Mouse (Mus musculus) cerebellum, adult 9-11 months (tissue): ENCODE results near the gene Pex26.

Source experiments
- DNase-seq: peaks from one replicate; pipeline ENCODE4 v3.0.0; 2022

Gene Pex26

DNA sequence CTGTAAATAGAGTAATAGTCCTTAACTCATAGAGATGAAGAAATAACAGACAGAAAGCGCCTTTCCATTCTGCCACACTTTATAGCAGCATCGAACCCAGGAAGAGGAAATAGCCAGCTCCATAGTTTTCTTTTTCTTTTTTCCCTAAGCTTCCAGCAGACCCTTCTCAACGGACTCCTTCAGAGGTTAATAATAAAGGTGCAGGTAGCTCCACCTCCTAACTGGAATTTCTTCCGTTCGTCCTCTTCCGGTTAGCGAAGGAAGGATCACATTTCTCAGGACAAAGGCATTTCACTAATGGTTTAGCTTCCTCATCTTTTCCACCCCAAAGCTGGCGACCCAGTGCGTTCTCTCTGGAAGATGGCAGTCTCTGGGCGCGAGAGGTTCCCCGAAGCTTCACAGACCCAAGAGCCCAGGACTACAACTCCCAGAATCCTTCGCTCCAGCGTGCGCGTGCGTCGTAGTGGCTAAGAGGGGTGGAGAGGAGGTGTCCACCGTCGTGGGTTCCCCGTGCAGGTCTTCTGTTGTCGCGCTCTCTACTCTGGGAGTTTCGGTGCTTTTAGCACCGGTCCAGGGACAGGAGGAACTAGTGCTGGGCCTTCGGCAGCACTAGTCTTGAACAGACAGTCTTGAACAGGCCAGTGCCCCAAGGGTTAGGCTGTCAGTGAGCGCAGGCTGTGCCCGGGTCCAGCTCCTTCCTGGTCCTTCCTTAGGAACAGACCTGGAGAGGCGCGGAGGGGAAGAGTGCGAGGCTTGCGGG, at the start of gene Pex26:
Gene Pex26 (plus strand): TSS at position 254 of the 760 bp plus-strand sequence.
- peak; percentile 94 for DNase-seq

DNA sequence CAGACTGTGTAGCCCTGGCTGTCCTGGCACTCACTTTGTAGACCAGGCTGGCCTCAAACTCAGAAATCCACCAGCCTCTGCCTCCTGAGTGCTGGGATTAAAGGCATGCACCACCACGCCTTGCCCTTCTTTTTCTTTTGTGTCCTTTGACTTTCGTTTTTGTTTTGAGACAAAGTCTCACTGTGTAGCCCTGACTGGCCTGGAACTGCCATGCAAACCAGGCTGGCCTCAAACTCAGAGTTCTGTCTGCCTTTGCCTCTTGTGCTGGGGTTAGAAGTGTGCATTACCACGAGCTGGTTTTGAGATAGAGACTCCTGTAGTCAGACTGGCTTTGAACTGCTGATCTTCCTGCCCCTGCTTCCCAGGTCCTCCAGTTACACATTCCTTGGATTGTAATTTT, 49.2 kb upstream of the Pex26 start:
- DNase-seq, result no peak

- DNase-seq, result no peak
Measured at GRCm38 (mm10) chr6:121134884-121135283, 48.6 kb upstream of the Pex26 start.

GRCm38 (mm10) chr6:121137222-121137621, 46.2 kb upstream of the Pex26 start:
- no peak for DNase-seq

DNA sequence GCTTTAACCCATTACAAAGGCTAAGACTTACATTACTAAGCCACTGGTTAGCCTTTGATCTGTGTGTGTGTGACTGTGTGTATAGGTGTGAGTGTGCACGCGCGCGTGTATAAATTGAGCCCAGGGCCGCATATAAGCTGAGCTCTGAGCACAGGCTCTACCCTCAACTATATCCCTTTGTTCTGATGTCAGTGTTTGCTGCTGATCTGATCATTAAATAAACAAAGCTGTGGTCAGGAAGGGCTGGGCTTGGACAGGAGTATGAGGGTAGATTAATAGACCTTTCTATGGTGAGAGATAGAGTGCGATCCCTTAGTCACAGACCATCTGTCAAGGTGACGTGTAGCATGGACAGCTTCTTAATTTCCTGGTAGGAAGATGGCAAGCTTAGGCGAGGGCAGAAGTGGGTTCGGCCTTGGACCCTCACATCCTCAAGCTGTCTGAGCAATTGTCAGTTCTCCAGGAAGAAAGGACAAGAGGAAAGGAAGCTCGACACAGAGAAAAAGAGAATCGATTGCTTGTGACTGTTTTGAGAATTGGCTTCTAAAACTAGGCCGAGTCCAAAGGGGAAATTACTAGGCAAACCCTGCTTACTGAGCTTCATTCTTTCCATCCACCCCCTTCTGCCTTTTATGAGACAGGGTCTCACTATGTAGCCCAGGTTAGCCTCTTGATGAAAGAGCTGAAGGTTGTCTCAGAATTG, 45.0 kb upstream of the Pex26 start:
- no peak for DNase-seq

DNA sequence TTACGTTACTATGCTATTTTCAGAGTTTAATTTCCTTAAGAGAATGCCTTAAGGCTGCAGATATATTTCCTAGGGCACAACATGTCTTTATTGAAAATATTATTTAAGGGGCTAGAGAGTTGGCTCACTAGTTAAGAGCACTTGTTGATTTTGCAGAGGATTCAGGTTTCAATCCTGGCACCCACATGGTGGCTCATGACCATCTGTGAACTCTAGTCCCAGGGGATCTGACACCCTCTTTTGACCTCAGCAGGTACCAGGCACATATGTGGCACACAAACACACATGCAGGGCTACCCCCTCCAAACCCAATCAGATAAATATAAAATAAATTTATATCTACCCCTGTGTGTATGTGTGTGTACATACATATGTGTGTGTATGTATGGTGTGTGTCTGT, 44.2 kb upstream of the Pex26 start:
- no peak for DNase-seq

GRCm38 (mm10) chr6:121142298-121142697, 41.2 kb upstream of the Pex26 start:
- peak; percentile 36 for DNase-seq

- no peak for DNase-seq
Measured at GRCm38 (mm10) chr6:121143439-121143838, 40.0 kb upstream of the Pex26 start.

- DNase-seq, result no peak
Measured at GRCm38 (mm10) chr6:121144066-121144465, 39.4 kb upstream of the Pex26 start.

DNA sequence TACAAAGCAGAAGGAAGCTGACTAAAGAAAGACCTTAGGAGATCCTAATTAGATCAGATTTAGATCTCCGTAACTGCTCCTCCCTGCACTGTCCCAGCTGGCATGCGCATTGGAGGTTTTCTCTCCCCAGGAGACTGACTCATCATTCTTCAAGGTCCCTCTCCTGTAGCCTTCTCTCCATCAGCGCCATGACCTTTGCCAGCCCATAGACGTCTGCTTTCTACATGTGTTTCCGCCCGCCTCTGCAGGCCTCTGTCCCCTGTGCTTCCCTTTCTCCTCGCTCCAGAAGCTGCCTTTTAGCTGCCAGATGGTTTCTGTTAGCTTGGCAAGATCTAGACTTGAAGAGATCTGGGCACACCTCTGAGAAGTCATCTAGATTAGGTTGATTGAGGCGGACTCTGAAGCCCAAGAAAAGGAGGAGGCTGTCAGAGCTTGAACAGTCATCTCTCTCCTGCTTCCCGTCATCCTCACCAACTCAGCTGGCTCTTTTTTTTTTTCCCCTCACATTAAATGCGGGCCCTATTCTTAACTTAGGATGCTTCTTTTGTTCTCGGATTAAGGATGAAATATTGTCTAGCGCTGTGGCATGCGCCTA, 38.4 kb upstream of the Pex26 start:
- DNase-seq, result no peak

DNA sequence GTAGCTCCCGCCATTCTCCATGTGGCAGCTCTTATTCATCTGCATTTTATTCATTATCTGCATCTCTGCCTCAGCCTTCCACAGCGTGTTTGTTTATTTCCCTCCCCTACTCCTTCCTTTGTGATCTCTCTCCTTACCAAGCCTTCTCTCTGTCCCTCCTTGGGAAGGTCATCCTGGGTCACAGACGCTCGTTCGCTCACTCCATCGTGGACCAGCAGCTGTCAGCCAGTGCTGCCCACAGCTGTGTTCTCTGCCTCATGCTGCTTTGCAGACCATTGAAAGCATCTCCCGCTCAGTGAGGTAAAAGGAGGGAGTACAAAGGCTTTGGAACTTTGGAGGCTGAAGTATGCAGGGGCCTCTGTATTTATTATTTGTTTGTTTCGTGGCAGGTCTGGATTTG, 37.6 kb upstream of the Pex26 start:
- DNase-seq, result no peak

DNA sequence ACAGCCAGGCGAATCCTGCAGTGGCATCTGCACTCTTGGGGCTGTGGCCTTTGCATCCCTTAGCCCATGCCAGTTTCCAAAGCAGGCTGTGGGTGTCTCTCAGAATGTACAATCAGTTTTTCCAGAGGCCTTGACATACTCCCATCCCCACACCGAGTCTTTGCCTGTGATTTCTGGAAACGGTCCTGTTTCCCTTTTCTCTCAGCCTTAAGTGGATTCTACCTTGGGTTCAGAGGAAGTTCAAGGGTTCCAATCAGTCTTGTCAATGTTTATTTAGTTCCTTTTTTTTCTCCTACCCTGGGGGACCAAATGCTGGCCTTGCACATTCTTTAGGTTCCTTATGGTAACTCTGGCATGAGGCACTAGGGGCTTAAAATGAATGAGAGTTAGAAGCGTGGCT, 36.7 kb upstream of the Pex26 start:
- no peak for DNase-seq

- DNase-seq, result no peak
Measured at GRCm38 (mm10) chr6:121148360-121148759, 35.1 kb upstream of the Pex26 start.

DNA sequence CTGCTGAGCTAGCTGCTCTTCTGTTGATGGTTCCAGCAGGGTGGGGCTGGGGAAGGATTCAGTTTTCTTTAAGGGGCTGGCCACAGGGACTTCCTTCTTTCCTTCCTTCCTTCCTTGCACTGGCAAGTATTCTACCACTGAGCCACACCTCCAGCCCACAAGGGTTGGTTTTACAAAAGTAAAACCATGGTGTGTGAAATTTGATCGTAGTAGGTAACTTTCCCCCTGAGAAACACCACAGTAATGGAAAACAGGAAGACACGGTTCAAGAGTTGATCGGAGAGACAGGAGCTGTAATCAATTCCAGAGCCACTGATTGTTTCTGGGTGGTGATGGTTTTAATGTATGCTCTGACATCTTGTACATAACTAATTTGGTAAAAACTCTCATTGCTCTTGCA, 34.0 kb upstream of the Pex26 start:
- DNase-seq, result no peak

DNA sequence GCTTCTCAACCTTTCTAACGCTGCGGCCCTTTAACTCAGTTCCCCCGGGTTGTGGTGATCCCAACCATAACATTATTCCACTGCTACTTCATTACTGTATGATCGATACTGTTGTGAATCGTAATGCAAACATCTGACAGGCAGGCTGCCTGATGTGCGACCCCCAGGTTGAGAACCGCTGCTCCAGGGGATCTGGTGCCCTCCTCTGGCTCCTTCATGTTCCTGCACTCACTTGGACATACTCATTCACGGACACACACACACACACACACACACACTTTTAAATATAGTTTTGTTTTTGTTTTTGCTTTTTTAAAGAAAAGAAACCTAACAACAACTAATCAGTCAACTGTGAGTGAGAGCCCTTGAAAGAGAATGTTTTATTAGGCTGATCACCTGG, 33.3 kb upstream of the Pex26 start:
- DNase-seq, result no peak

DNA sequence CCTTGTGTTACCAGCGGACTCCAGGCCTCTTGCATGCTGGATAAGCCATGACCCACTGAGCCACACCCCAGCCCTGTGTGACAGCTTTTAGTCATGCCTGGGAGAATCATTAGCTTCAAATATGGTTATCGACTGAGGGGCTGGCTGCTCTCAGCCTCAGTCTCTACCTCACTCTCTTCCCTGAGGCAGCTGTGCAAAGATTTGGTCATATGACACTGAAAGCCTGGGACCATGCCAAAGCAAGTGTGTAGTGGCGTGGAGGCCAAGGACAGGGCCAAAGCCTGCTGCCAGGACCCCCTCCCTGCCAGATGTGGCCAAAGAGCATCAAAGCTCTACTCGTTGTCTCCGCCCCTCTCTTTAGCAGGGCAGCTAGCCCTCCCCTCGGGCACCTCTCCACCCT, 31.7 kb upstream of the Pex26 start:
- DNase-seq, result no peak

DNA sequence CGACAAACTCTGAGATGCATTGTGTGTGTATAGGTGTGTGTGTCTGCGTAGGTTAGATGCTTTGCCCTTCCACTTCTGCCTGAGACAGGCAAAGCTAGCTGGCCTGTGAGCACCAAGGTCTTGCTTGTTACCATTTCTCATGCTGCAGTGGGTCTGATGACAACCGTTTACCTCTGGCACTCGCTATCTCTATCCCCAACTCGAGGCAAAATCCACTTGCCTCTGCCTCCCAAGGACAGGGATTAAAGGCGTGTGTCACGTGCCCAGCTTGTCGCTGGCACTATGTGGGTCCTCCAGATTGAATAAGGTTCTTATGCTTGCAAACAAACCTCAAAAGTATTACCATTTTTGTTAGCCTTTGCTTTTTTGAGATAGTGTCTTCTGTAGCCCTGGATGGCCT, 30.3 kb upstream of the Pex26 start:
- DNase-seq, result no peak

DNA sequence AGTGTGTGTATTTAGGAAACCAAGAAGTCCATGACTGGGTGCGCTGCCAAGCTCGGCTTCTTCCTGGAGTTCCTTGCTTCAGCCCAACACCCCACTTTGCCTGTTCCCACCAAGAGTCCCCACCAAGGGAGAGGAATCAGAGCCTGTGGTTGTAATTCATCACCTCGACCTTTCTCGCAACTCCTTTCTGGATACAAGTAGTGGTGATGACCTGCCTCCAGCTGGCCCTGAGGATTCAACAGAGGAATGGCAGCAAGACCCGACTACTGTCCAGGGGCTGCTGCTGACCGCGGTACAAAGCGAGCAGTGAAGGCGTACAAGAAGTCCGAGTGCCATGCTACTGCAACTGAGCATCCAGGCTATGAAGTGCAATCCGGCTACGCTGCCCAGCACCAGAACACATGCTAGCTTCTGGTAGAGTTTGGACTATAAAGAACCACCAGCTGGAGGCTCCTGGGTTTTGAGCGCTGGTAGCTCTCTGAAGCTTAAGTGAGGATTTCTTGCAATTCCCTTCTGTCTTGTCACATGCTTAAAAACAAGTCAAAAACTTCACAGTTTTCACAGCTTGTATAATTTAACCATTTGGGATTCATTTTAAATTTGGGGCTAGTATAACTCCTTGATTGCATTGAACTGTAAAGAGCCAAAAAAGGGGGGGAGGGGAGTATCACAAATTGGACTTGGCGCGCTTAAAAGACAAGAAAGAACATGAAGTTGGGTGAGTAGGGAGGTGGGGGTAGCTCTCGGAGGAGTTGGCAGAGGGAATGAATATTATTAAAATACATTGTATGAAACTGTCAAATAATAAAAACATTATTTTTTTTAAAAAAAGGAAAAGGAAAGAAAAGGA, 28.8 kb upstream of the Pex26 start:
- DNase-seq, result no peak

- no peak for DNase-seq
Measured at GRCm38 (mm10) chr6:121156030-121156429, 27.4 kb upstream of the Pex26 start.

GRCm38 (mm10) chr6:121159616-121160015, 23.9 kb upstream of the Pex26 start:
- no peak for DNase-seq

DNA sequence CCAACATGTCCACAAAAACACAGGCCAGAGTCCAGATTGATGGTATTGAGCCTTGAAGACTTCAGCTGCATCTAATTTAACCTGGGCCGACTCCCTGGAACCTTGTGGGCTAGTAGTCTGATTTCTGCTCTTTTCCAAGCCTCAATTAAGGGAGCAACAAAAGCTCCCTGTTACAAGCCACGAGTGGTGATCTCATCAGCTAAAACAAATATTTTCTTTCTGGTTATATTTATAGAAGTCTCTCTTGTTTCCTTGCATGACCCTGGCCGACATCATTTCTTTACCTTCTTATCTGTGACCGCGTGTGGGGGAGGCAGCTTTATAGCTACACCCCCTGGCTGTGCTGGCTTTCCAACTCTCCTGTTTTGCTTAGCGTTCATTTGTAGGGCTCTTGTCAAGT, 23.3 kb upstream of the Pex26 start:
- DNase-seq, result no peak

DNA sequence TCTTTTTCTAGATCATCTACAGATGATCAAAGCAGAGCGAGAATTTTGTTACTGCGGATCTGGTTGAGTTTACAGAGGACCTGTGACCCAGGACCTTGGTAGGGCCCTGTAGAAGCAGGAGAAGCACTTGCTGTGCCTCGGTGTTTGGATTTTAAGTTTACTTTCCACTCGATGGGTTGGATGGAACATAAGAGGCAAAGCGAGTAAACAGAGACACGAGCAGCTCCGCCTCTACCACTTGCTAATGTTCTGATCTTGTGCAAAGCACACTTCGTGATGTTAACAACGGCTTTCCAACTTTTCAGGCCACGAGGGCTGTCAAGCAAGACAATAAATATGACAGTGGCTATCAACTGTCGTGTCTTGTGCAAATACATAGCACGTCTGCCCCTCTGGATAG, 20.9 kb upstream of the Pex26 start:
- no peak for DNase-seq

- DNase-seq, result no peak
Measured at GRCm38 (mm10) chr6:121166098-121166552, 17.3 kb upstream of the Pex26 start.
